Mouse (Mus musculus) liver, embryonic 15.5 days (tissue): ENCODE measurements around the gene Atg2b. TPM values are rescaled to one million over a fixed set of nuclear protein-coding genes. Genes with fewer than 3 reads are reported as not detected.

Experiments used
- ATAC-seq: fragments of 200-750 bp; cut with Nextera tagmentation; 2 replicates; pipeline ENCODE4 v1.8.0; 2017; ENCODE audit warnings: moderate number of reproducible peaks, mild to moderate bottlenecking, moderate library complexity; ENCODE audit not compliant: insufficient read depth
- H3K27ac ChIP-seq: fragments of 300-500 bp; sonication (generic); replicated peaks from 2 replicates; pipeline ENCODE4 v1.5.1; 2015; ENCODE audit warnings: mild to moderate bottlenecking, inconsistent platforms
- H3K27me3 ChIP-seq: fragments of 300-500 bp; sonication (generic); 2 replicates; pipeline ENCODE4 v1.6.1; 2015; ENCODE audit warnings: mild to moderate bottlenecking, inconsistent platforms
- H3K36me3 ChIP-seq: fragments of 300-500 bp; sonication (generic); replicated peaks from 2 replicates; pipeline ENCODE4 v1.6.1; 2015; ENCODE audit warnings: moderate library complexity, mild to moderate bottlenecking, inconsistent platforms
- H3K4me1 ChIP-seq: fragments of 300-500 bp; sonication (generic); replicated peaks from 2 replicates; pipeline ENCODE4 v1.6.1; 2015; ENCODE audit warnings: inconsistent platforms
- H3K4me2 ChIP-seq: fragments of 300-500 bp; sonication (generic); 2 replicates; pipeline ENCODE4 v1.6.1; 2015; ENCODE audit warnings: moderate library complexity, mild to moderate bottlenecking, inconsistent platforms
- H3K4me3 ChIP-seq: fragments of 300-500 bp; sonication (generic); replicated peaks from 2 replicates; pipeline ENCODE4 v1.5.1; 2015; ENCODE audit warnings: mild to moderate bottlenecking, inconsistent platforms
- H3K9ac ChIP-seq: fragments of 300-500 bp; sonication (generic); 2 replicates; pipeline ENCODE4 v1.6.1; 2015; ENCODE audit warnings: moderate library complexity, mild to moderate bottlenecking, inconsistent platforms
- H3K9me3 ChIP-seq: fragments of 300-500 bp; sonication (generic); replicated peaks from 2 replicates; pipeline ENCODE4 v1.6.1; 2016; ENCODE audit warnings: inconsistent platforms
- WGBS: fragments of 180-500 bp; shearing (Covaris S2); methylation state at CpG from one replicate; pipeline ENCODE4 v1.1.7; 2015; ENCODE audit warnings: mixed read lengths; ENCODE audit not compliant: insufficient replicate concordance; 5-methylcytosine and 5-hydroxymethylcytosine counted together
- polyA plus RNA-seq: library from polyadenylated mRNA; unstranded; fragments of >200 nt; fragmentation: Nextera tagmentation; extraction: Ambion mirVana; gene quantifications from 2 replicates; pipeline ENCODE4 v1.2.1, GENCODE M21; 2015

Atg2b gene
- polyA plus RNA-seq, 1 experiment from 2014 or later: 6.8 TPM

DNA sequence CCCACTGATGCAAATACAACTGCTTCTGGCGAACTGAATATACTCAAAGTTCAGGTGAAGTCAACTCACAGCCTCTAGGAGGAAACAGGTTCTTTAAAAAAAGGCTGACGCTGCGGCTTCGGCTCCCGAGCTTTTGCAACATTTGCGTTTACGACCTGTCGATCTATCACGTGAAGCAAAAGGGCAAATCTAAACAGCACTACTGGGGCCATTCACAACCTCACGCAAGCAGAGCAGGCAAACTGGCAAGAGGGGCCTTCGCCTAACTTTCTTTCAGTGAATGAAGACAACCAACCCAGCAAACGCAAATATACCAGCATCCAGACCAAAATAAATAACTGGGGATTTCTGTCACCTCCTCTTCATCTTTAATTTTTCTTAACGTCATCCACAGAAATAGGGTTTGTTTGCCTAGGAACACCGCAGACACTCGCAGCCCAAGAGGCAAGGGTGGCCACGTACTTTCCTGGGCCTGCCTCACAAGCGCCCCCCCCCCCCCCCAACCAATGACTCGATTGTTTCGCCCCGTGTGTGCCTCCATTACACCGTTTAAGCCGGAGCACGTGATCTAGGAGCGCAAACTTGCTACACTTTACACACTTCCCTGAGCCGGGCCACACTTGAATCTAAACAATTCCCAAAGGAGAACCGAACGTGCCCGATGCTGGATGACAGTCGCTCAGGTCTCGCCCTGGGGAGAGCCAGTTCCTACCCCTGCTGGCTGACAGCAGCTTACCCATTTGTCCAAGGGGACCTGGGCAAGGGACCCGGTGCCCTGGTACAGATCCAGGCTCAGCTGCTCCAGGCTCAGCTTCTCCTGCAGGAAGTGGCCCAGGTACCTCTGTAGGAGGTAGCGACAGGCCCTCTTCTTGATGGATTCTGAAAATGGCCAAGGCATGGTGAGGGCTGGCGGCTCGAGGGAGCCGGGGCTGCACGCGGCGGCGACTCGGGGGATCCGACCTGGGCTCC, 794 bp downstream of the Atg2b start, which contains the start of gene Gskip:
Gene Gskip, plus strand, starts transcription at position 897 of the 969 bp plus-strand sequence.
- Histone ChIP-seq H3K9me3 (no peaks in the 10 kb centered on the region), H3K36me3 (peaks cover 6% of the 10 kb centered on the region; the same call in 1 of the 2 replicates), H3K27ac (peak within 1 kb of the TSS; percentile 95), H3K4me2 (peak within 1 kb of the TSS; percentile 80), H3K9ac (peak within 1 kb of the TSS; percentile 96), H3K4me1 (peaks cover 61% of the 10 kb centered on the region), H3K27me3 (no peaks in the 10 kb centered on the region), H3K4me3 (peak within 1 kb of the TSS; percentile 100)
- under 1% methylated on average over 41 of the region's 41 CpGs for WGBS
- peak; percentile 38 for ATAC-seq

DNA sequence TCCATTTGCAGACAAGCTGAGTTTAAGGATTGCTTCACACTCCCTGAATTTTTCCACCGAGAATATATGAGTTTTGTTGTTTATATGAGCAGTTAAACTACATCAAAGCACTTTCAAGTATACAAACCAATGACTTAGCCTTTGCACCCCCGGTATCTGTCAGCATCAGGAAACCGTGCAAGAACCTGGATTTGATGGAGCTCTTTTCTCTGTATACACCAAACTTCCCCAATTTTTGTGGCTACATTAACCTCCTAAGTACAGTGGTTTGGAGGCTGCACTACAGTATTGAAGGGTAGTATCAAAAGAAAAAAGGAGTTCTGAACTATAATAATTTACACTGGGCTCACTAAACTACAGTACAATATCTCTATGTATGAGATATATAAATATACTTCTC, 6.2 kb downstream of the Atg2b start:
- no peak overlapping the region for H3K4me2 ChIP-seq
- H3K9ac ChIP-seq: no peak overlapping the region
- peaks cover 31% of the 10 kb centered on the region for H3K4me1 ChIP-seq
- 52% methylated on average over 3 of the region's 3 CpGs for WGBS
- no peak overlapping the region for H3K4me3 ChIP-seq
- H3K27ac ChIP-seq: no peak overlapping the region
- H3K36me3 ChIP-seq: peaks cover 41% of the 10 kb centered on the region
- H3K9me3 ChIP-seq: no peaks in the 10 kb centered on the region
- no peak for ATAC-seq
- H3K27me3 ChIP-seq: no peaks in the 10 kb centered on the region

DNA sequence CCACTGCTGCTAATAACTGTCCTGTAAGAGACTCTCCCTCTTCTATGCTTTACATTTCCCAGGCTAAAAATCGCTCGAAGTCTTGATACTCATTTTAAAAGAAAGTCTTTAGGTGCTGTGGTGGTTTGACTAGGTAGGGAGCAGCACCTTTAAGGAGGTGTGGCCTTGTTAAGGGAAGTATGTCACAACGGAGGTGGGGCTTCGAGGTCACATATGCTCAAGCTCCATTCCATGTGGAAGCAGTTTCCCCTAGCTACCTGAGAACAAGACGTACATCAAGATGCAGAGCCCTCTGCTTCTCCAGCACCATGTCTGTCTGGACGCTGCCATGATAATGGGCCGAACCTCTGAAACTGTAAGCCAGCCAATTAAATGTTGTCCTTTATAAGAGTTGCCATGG, 6.8 kb downstream of the Atg2b start:
- Histone ChIP-seq H3K27me3 (no peaks in the 10 kb centered on the region), H3K4me1 (peaks cover 25% of the 10 kb centered on the region), H3K36me3 (peaks cover 46% of the 10 kb centered on the region), H3K9me3 (no peaks in the 10 kb centered on the region), H3K4me2 (no peak overlapping the region), H3K4me3 (no peak overlapping the region), H3K27ac (no peak overlapping the region), H3K9ac (no peak overlapping the region)
- WGBS: 85% methylated on average over 7 of the region's 7 CpGs
- ATAC-seq: no peak

DNA sequence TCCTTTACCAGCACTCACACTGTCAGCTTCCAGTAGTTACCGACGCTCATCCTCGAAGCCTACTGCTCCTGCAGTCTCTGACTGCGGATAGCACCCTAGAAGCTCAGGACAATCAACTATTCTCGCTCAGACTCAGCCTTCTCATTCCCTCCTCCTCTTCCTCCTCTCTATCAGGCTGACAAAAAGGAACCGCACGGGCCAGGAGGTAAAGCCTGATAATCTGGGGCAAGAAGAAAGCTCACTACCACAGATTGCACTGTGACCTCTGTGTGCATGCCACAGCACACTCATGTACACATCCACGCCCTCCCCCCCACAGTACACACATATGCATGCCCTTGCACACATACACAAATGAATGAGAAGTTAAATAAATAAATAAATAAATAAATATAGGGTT, 8.7 kb downstream of the Atg2b start:
- 38% methylated on average over 8 of the region's 8 CpGs for WGBS
- H3K4me2 ChIP-seq: no peak overlapping the region
- no peak overlapping the region for H3K9ac ChIP-seq
- no peaks in the 10 kb centered on the region for H3K9me3 ChIP-seq
- 0 out of 2 replicates have a peak, but pooled peaks cover 10% of the 10 kb centered on the region for H3K4me1 ChIP-seq
- peaks cover 57% of the 10 kb centered on the region for H3K36me3 ChIP-seq
- peak; percentile 51; the same call in 1 of the 2 replicates for ATAC-seq
- H3K27me3 ChIP-seq: no peaks in the 10 kb centered on the region
- H3K4me3 ChIP-seq: no peak overlapping the region
- H3K27ac ChIP-seq: no peak overlapping the region

DNA sequence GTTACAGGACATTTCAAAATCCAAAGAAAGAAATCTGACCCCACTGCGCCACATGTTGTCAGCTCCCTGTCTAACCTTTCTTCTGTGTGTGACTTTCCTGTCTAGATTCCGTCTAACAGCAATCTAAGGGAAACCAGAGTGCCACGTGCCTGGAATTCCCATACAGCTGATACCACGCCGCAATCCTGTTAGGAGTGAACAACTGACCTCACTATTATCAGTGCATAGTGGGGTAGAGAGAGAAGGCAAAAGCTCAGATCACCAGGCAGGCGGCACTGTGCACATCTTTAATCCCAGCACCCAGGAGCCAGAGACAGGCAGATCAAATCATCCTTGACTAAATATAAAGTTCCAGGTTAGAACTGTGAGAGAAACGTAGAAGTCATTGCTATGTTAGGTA, 29.2 kb downstream of the Atg2b start:
- WGBS: 88% methylated on average over 7 of the region's 7 CpGs
- H3K4me3 ChIP-seq: no peak overlapping the region
- no peak overlapping the region for H3K4me2 ChIP-seq
- no peak overlapping the region for H3K27ac ChIP-seq
- H3K9me3 ChIP-seq: no peaks in the 10 kb centered on the region
- H3K27me3 ChIP-seq: no peaks in the 10 kb centered on the region
- H3K9ac ChIP-seq: no peak overlapping the region
- no peaks in the 10 kb centered on the region for H3K4me1 ChIP-seq
- H3K36me3 ChIP-seq: peaks cover 99% of the 10 kb centered on the region
- no peak for ATAC-seq

DNA sequence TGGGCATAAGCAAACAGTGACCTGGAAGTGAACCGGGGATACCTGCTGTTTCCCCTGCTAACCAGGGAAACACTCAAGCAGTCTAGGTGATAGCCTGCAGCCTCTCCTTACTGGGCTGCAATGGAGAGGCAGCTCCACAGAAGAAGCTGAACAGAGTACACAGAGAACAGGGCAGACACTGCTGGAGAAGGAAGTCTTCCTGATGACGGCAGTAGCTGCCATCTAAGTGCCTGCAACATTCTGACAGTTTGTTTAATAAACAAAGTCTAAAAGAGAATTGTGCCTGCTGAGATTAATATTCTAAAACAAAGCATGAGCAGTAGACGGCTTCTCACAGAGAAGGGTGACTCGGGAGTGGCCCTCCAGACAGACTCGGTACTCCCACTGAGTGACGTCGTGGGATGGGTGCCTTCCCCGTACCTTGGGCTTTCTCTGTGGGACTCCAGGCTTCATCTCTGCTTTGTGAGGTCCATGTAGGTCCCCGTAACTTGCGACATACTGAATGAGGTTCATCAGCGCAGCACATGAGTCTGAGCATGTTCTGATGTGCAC, 42.2 kb downstream of the Atg2b start:
- H3K9ac ChIP-seq: no peak overlapping the region
- H3K27me3 ChIP-seq: no peaks in the 10 kb centered on the region
- no peak overlapping the region for H3K4me2 ChIP-seq
- no peak overlapping the region for H3K4me3 ChIP-seq
- H3K27ac ChIP-seq: no peak overlapping the region
- peaks cover 96% of the 10 kb centered on the region for H3K36me3 ChIP-seq
- no peaks in the 10 kb centered on the region for H3K4me1 ChIP-seq
- no peak for ATAC-seq
- no peaks in the 10 kb centered on the region for H3K9me3 ChIP-seq
- 85% methylated on average over 11 of the region's 11 CpGs for WGBS

DNA sequence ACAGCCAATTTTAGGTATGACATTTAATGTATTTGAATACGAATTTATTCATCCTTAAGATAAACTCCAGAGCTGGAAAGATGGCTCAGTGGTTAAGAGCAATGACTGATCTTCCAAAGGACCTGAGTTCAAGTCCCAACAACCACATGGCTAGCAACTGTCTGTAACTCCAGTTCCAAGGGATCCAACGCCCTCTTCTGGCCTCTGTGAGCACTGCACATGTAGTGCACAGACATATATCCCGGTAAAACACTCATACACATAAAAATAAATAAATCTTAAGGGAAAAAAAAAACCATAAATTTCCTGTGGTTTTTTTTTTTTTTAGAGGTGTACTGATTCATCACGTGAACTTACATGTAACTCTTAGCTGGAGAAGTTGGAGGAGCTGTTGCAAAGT, 47.5 kb downstream of the Atg2b start:
- 70% methylated on average over 4 of the region's 4 CpGs for WGBS

DNA sequence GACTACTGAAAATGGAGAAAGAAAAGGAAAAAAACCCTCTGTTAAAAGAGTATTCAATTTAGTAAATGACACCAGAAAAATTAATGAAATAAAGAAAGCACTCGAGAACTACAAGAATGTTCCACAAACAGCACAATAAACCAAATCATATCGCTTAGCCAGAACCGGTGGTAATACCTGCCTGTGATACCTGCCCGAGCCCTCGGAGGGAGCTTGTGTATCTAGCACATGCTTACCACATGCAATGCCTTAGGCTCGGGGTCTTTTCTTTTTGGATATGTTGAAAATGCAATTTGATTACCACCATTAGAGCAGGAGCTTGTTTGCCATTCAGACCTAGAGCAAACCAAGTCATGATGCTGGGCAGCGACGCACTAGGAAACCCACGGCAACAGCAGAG, 48.5 kb downstream of the Atg2b start:
- Histone ChIP-seq H3K4me2 (no peak overlapping the region), H3K27me3 (no peaks in the 10 kb centered on the region), H3K4me3 (no peak overlapping the region), H3K9ac (no peak overlapping the region), H3K9me3 (no peaks in the 10 kb centered on the region), H3K27ac (no peak overlapping the region), H3K36me3 (peaks cover 95% of the 10 kb centered on the region), H3K4me1 (no peaks in the 10 kb centered on the region)
- no peak for ATAC-seq
- WGBS: 85% methylated on average over 9 of the region's 9 CpGs

More for the DNA sequence above, 47.5 kb downstream of the Atg2b start:
- Histone ChIP-seq H3K27ac (no peak overlapping the region), H3K36me3 (peaks cover 98% of the 10 kb centered on the region), H3K27me3 (no peaks in the 10 kb centered on the region), H3K4me3 (no peak overlapping the region), H3K9ac (no peak overlapping the region), H3K4me1 (no peaks in the 10 kb centered on the region), H3K4me2 (no peak overlapping the region), H3K9me3 (no peaks in the 10 kb centered on the region)
- ATAC-seq: no peak

DNA sequence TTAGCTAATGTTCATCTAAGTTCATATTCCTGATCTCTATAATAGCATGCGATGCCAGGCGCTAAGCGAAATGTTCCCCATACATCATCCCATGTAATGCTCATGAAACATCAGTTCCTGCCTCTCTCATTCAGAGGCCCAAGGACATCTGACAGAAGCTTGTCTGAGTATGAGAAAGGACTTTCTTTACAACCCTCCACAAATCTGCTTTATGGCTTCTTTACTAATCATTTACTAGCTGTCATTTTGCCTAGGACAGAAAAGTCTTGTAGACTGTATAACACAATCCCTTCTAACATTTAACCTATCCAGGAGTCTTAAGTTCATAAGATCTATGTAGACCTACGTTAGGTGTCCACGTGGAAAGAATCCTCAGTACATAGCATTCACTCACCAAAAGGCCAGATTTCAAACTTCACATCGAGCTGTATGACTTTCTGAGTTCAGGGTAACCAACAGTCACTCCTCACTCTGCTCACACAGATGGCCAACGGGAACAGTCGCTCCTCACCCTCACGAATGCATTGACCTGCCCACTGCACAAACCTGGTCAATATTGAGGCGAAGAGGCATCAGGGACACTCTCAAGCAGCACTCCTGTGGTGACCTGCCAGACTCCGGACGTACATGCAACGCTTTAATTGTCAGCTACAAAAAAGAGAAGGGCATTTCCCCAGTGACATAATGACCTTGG, 50.5 kb downstream of the Atg2b start:
- H3K9me3 ChIP-seq: no peaks in the 10 kb centered on the region
- H3K27ac ChIP-seq: no peak overlapping the region
- no peak overlapping the region for H3K4me3 ChIP-seq
- H3K9ac ChIP-seq: no peak overlapping the region
- ATAC-seq: no peak
- no peaks in the 10 kb centered on the region for H3K27me3 ChIP-seq
- H3K4me1 ChIP-seq: no peaks in the 10 kb centered on the region
- H3K36me3 ChIP-seq: peaks cover 81% of the 10 kb centered on the region
- H3K4me2 ChIP-seq: no peak overlapping the region
- WGBS: 89% methylated on average over 13 of the region's 13 CpGs

DNA sequence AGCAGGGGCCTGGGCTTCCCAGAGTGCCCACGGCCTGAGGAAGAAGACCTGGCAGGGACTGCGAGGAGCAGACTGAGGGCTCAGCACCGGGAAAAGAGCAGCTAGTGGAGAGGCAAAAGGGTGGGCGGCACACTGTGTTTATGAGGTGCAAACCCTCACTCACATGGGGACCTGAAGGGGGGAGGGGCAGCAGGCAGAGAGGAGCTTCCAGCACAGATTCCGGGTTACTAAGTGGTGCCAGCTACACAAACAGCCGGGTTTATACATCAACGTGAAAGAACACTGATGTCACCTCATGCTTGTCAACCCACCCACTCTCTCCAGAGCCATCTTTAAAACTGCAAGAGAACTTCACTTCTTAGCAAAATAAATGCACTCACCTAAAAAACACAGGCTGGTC, 59.2 kb downstream of the Atg2b start:
- H3K36me3 ChIP-seq: peaks cover 70% of the 10 kb centered on the region
- 76% methylated on average over 7 of the region's 7 CpGs for WGBS
- ATAC-seq: no peak
- no peak overlapping the region for H3K4me3 ChIP-seq
- H3K9ac ChIP-seq: no peak overlapping the region
- H3K4me2 ChIP-seq: no peak overlapping the region
- H3K27ac ChIP-seq: no peak overlapping the region
- no peaks in the 10 kb centered on the region for H3K9me3 ChIP-seq
- no peaks in the 10 kb centered on the region for H3K27me3 ChIP-seq
- H3K4me1 ChIP-seq: no peaks in the 10 kb centered on the region

DNA sequence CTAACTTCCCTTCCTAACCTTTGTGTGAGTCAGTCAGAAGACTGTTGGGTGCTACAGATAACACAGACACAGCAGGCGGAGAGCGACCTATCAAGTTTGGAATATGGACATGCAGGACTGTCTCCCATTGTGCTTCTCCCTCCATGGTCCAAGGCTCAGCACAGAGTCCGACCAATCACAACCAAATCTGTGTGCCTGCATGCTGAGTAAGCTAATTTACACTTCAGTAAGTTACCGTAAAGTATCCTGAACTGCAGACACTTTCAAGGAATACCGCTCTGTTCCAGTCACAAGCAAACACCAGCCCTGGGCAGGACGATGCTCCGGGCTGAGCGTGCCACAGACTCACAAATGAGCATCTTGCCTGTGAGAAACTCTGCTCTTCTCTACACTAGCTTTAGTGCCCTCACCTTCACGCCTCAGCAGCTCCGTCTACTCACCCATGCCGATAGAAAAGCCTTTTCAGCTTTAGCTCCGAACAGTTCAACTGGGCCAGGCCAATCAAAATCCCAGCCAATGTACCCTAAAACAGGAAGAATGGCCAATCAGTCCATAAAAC, 62.0 kb downstream of the Atg2b start:
- ATAC-seq: no peak
- no peaks in the 10 kb centered on the region for H3K4me1 ChIP-seq
- H3K36me3 ChIP-seq: peaks cover 83% of the 10 kb centered on the region
- no peak overlapping the region for H3K9ac ChIP-seq
- H3K4me3 ChIP-seq: no peak overlapping the region
- H3K4me2 ChIP-seq: no peak overlapping the region
- H3K27ac ChIP-seq: no peak overlapping the region
- no peaks in the 10 kb centered on the region for H3K9me3 ChIP-seq
- 83% methylated on average over 12 of the region's 12 CpGs for WGBS
- no peaks in the 10 kb centered on the region for H3K27me3 ChIP-seq
